Mouse (Mus musculus) subcutaneous adipose tissue, adult 2 months (tissue): ENCODE measurements around the gene Ptprd. TPM values are rescaled to one million over a fixed set of nuclear protein-coding genes. Genes with fewer than 3 reads are reported as not detected.

Experiments
- polyA plus RNA-seq: library from polyadenylated mRNA; depleted of rRNA; stranded (reverse); fragments of >200 nt; gene quantifications from 2 replicates; pipeline ENCODE4 v1.2.3, GENCODE M21; 2012; ENCODE audit warnings: low replicate concordance; rRNA removed

The Ptprd gene
- 10.5 and 10.8 TPM in 2 replicates for polyA plus RNA-seq

DNA sequence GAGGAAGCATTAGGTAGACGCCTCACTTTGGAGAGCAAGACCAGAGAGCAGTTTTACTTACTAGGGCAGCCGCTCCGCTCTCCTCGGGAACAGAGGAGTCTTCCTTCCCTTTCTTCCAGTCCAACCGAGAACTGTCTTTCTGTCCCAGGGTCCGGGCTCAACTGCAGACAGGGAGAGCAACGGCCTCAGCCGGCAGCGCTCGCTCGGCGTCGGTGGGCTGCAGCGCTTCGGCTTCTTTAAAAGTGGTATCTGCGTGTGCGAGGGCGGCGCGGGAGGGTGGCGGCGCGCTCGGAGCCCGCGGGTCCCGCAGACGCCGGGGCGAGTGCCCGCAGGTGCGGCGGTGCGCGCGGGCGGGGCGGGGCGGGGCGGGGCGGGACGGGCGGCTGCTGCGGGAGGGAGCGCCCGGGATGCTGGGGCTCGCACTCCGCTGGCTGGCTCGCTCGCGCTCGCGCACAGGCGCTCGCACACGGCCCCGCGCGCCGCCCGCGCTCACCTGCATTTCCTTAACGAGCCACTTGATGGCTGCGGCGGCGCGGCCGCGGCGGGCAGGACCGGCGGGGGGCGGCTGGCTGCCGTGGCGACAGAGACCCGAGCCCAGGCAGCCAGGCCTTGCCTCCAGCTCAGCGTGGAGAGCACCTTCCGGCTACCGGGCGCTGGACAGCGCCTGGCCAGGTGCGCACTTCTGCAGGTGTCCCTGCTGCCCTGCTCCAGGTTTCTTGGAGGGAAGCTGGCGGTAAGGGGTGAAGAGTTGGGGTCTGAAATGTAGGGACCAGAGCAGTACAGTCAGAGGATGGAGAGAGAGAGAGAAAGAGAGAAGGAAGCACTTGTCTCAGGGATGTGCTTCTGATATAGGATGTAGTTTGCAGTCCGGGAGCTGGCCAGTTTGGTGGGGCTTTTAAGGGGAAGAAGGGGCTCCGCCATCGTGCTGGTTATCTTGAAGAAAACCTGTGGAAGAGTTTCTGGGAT is at the start of gene Ptprd:
Ptprd (minus strand) TSS at position 433 of the 966 bp plus-strand sequence.

